Mouse (Mus musculus) spleen, adult 2 months (tissue): ENCODE results near the gene Zfp318. TPM values are rescaled to one million over a fixed set of nuclear protein-coding genes. Genes with fewer than 3 reads are reported as not detected.

Experiments
- DNase-seq, 2 experiments: peaks; one replicate each; pipeline versions ENCODE4 v3.0.0 to v3.0.0-alpha.2; 2012 to 2021; ENCODE audit warnings: low spot score in 2 of 2, low read depth in 1 of 2
- H3K27ac ChIP-seq: fragments of 200-500 bp; 2 replicates; pipeline ENCODE4 v1.5.1; 2012; ENCODE audit warnings: low read length, inconsistent platforms; ENCODE audit not compliant: insufficient read depth
- H3K27me3 ChIP-seq: fragments of 200-500 bp; 2 replicates; pipeline ENCODE4 v1.6.1; 2012; ENCODE audit warnings: mild to moderate bottlenecking, moderate library complexity, low read length, inconsistent platforms; ENCODE audit not compliant: control insufficient read depth, insufficient read depth
- H3K36me3 ChIP-seq: fragments of 200-500 bp; 2 replicates; pipeline ENCODE4 v1.6.1; 2012; ENCODE audit warnings: mild to moderate bottlenecking, low read length, inconsistent platforms; ENCODE audit not compliant: control insufficient read depth, insufficient read depth
- H3K4me1 ChIP-seq: fragments of 200-500 bp; 2 replicates; pipeline ENCODE4 v1.6.1; 2011; ENCODE audit warnings: inconsistent platforms; ENCODE audit not compliant: control insufficient read depth, insufficient read depth, insufficient read length
- H3K4me3 ChIP-seq: fragments of 200-500 bp; 2 replicates; pipeline ENCODE4 v1.5.1; 2011; ENCODE audit warnings: mild to moderate bottlenecking, inconsistent platforms; ENCODE audit not compliant: insufficient read depth, insufficient read length; ENCODE audit errors: extremely low read depth
- CTCF ChIP-seq: fragments of 200-500 bp; IDR thresholded peaks from 2 replicates; pipeline ENCODE4 v1.5.1; 2011; ENCODE audit warnings: mild to moderate bottlenecking, inconsistent platforms; ENCODE audit not compliant: insufficient read depth, insufficient read length, insufficient replicate concordance; ENCODE audit errors: extremely low read depth
- POLR2A ChIP-seq: fragments of 200-500 bp; IDR thresholded peaks from 2 replicates; pipeline ENCODE4 v1.6.1; 2011; ENCODE audit warnings: low read depth, low read length, inconsistent platforms
- WGBS: fragments of 180-500 bp; shearing (Covaris S2); methylation state at CpG from one replicate; pipeline ENCODE4 v1.1.7; 2018; 5-methylcytosine and 5-hydroxymethylcytosine counted together
- polyA plus RNA-seq: library from polyadenylated mRNA; depleted of rRNA; stranded (reverse); fragments of >200 nt; gene quantifications from 2 replicates; pipeline ENCODE4 v1.2.3, GENCODE M21; 2012

Zfp318 gene
- polyA plus RNA-seq, 1 experiment: 37.6 TPM

- no peaks in the 10 kb centered on the region for H3K36me3 ChIP-seq
- H3K4me3 ChIP-seq: no peak overlapping the region
- H3K27me3 ChIP-seq: no peaks in the 10 kb centered on the region
- TF ChIP-seq POLR2A (no peak), CTCF (no peak)
- DNase-seq: no peak
- no peak overlapping the region for H3K27ac ChIP-seq
- no peaks in the 10 kb centered on the region; the same call in 1 of the 2 replicates for H3K4me1 ChIP-seq
Observed at GRCm38 (mm10) chr17:46426496-46426895, 43.0 kb downstream of the Zfp318 start.

- Histone ChIP-seq H3K4me3 (no peak within 1 kb of the TSS), H3K27me3 (0 out of 2 replicates have a peak, but pooled peaks cover 2% of the 10 kb centered on the region), H3K36me3 (no peaks in the 10 kb centered on the region), H3K4me1 (no peaks in the 10 kb centered on the region; the same call in 1 of the 2 replicates), H3K27ac (no peak within 1 kb of the TSS)
- TF ChIP-seq POLR2A (no peak), CTCF (no peak)
- WGBS: 13% methylated on average over 18 of the region's 18 CpGs
- DNase-seq: no peak
Observed at GRCm38 (mm10) chr17:46428761-46429414, 45.4 kb downstream of the Zfp318 start, which contains the start of gene Crip3. Gene Crip3, plus strand, starts transcription at chr17:46428926.

- no peaks in the 10 kb centered on the region; the same call in 1 of the 2 replicates for H3K4me1 ChIP-seq
- H3K27ac ChIP-seq: no peak overlapping the region
- peaks cover 4% of the 10 kb centered on the region for H3K27me3 ChIP-seq
- 16% methylated on average over 17 of the region's 17 CpGs for WGBS
- H3K4me3 ChIP-seq: no peak overlapping the region
- no peak for DNase-seq
- TF ChIP-seq POLR2A: no peak
- no peak for TF ChIP-seq CTCF
- no peaks in the 10 kb centered on the region for H3K36me3 ChIP-seq
Observed at GRCm38 (mm10) chr17:46433627-46434026, 50.1 kb downstream of the Zfp318 start.

GRCm38 (mm10) chr17:46436672-46437366, 53.3 kb downstream of the Zfp318 start:
- no peak for DNase-seq
- TF ChIP-seq CTCF: peak; percentile 40; the same call in 1 of the 2 replicates
- TF ChIP-seq POLR2A: no peak
- H3K36me3 ChIP-seq: no peaks in the 10 kb centered on the region
- no peaks in the 10 kb centered on the region for H3K4me1 ChIP-seq
- no peak overlapping the region for H3K27ac ChIP-seq
- 29% methylated on average over 23 of the region's 23 CpGs for WGBS
- no peak overlapping the region for H3K4me3 ChIP-seq
- H3K27me3 ChIP-seq: peaks cover 4% of the 10 kb centered on the region

GRCm38 (mm10) chr17:46438298-46438873, 54.9 kb downstream of the Zfp318 start, which contains the start of gene Slc22a7:
Gene Slc22a7, minus strand, starts transcription at chr17:46438457.
- Histone ChIP-seq H3K27ac (no peak within 1 kb of the TSS), H3K4me3 (no peak within 1 kb of the TSS), H3K36me3 (no peaks in the 10 kb centered on the region), H3K4me1 (no peaks in the 10 kb centered on the region), H3K27me3 (peaks cover 4% of the 10 kb centered on the region)
- DNase-seq: no peak
- WGBS: 96% methylated on average over 4 of the region's 4 CpGs
- TF ChIP-seq CTCF (no peak), POLR2A (no peak)

GRCm38 (mm10) chr17:46439176-46439575, 55.6 kb downstream of the Zfp318 start:
- Histone ChIP-seq H3K36me3 (no peaks in the 10 kb centered on the region), H3K27ac (no peak overlapping the region), H3K27me3 (no peaks in the 10 kb centered on the region; the same call in 1 of the 2 replicates), H3K4me1 (no peaks in the 10 kb centered on the region), H3K4me3 (no peak overlapping the region)
- no peak for TF ChIP-seq CTCF
- TF ChIP-seq POLR2A: no peak
- WGBS: 93% methylated on average over 10 of the region's 10 CpGs
- no peak for DNase-seq
